Mouse (Mus musculus): ENCODE results near the gene Gm1673.

Gm1673 gene

DNA sequence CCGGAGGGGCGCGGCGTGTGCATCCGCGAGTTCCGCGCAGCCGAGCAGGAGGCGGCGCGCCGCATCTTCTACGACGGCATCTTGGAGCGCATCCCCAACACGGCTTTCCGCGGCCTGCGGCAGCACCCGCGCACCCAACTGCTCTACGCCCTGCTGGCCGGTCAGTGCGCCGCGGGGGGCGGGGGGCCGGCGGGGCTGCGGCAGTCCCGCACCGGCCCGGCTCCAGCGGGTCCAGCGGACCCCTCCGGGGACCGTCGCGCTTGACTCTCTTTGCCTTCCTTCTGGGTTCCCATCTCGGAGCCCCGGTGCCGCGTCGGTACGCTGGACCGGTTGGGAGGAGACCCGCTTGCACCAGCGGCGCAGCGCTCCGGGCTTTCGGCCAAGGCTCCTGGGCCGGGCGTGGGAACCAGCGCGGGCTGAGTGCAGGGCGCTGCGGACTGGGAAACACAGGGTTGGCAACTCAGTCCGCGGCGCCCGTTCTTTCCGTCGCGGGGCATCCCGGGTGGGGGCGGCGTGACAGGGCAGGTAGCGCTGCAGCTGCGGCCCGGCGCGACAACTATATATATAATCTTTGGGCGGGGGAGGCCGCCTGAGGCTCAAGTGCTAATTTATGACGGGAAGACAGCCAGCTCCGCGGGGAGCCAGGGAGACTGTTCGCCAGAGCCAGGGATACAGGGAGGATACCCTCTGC, 14.0 kb downstream of the Gm1673 start:
- peak in 1 of 2 experiments; percentile 82 for DNase-seq (ENCODE audit: low spot score in 2 of 2)

DNA sequence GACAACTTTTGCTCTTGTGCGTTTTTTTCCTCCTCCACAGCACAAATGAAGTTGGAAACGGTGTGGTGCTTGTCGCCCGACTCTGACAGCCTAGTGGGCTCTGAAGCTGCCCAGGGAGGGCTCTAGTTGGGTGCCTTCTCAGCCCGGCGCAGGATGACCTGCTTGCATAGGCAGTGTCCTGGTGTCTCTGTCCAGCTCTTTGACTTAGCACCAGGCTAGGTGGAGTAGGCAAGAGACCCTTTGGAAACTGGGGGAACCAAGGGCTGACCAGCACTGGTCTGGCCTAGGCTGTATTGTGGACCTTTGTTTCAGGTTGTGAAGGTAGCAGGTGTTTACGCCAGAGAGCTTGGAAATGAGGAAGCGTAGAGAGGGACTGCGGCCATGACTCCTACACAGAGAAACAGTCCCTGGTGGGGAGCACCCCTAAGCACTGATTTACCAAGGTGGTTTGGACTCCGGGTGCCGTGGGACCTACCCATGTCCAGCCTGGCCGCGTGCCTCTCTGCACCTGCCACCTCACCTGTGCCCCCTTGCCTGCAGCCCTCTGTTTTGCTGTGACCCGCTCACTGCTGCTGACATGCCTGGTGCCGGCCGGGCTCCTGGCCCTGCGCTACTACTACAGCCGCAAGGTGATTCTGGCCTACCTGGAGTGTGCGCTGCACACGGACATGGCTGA, 14.7 kb downstream of the Gm1673 start:
- no peak for DNase-seq (ENCODE audit: low spot score in 2 of 2)

- DNase-seq (ENCODE audit: low spot score in 2 of 2): no peak
Observed at GRCm38 (mm10) chr5:33998505-33998877, 15.3 kb downstream of the Gm1673 start.

DNA sequence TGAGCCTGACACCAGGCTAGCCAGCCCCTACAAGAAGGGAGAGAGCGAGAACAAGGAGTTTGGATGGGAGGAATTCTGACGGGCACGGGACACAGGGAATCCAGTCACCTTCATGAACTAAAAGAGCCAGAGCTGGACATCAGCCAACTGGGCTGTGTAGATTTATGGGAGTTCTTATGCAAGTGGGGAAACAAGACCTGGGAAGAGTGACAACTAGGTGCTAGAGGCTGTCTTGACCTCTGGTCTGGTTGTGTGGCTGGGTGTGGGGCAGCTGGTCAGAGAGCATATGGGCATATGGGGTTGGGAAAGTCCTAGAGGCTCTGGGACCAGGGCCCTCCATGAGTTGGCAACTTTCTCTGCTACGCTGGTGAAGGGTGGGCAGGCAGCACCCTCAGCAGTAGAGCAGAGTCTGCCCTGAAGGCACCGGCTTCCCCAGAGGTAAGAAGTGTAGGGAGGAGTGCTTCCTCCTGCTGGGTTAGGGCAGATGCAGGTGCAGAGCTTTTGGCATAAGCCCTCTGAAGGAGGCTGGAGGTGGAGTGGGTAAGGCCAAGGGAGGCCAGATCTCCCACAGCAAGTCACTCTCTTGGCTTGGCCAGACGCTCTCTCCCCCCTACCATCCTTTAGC, 16.3 kb downstream of the Gm1673 start:
- no peak for DNase-seq (ENCODE audit: low spot score in 2 of 2)

- DNase-seq (ENCODE audit: low spot score in 2 of 2): no peak
Observed at GRCm38 (mm10) chr5:34000809-34001208, 17.6 kb downstream of the Gm1673 start.

DNA sequence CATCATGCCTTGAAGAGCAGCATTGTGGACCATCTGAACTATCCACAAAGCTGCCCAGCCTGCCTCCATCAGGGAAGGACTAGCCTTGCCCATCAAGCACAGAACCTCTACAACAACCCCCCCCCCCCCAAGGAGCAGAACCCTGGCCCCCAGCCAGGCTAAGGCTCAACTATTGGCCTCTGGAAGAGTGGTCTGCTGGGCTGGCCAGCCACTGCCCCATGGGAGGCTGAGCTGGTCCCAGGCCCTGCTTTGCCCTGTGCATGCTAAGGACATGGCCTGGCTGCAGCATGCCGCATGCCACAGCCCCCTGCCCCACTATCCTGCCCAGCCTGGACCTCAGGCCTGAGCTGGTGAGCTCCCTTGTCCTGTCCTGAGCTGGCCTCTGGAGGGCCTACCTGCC, 18.2 kb downstream of the Gm1673 start:
- DNase-seq (ENCODE audit: low spot score in 2 of 2): no peak

DNA sequence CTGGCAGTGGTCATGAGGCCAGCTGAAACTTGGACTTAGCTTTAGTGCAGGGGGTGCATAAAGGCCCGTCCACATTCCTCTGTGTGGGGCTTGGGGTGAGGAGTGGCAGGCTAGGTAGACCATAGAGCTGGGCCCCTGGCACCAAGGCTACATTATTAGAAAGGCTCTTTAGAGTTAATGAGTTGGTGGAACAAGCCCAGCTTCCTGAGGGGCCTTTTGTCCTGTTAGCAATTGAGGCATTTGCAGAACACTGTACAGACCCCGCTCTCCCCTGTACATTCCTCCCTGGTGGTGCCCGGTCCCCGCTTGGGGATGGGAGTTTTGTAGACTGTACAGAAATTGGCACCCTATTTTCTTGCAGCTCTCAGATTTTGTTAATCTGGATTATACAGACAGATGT, 19.4 kb downstream of the Gm1673 start:
- no peak for DNase-seq (ENCODE audit: low spot score in 2 of 2)

DNA sequence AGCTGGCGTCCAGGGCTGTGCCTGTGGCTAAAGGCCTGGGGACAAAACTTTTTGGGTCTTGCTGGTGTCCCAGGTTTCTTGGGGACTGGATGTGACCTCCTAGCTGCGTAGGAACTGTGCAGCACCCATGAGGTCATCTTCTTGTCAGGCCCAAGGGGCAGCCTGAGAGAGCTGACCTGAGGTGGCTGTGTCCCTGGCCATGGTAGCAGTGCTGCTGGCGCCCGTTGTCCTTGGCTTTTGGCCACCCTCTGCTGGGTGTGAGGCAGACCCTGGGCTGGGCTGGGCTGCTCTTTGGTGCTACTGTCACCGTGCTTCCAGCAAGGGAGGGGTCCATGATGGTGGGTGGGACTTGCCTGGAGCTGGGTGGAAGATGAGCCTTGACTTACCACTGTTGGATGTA, 21.4 kb downstream of the Gm1673 start:
- no peak for DNase-seq (ENCODE audit: low spot score in 2 of 2)

DNA sequence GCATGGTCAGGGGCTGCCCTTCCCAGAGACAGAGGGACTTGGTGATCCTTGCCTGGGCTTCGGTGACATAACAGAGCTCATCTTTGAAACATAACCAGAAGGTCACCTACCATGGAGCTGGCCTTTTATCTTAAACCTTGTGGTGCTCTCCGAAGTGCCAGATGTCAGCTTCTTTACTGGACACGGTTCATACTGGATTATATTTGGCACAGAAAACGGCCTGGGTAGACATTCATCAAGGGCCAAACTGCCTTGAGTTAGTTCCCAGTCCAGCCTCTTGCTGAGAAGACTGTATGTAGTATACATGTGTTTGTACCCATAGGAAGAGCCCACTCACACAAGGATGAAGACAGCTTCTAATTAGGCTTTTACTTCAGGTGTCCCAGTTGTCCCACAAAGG, 23.6 kb downstream of the Gm1673 start:
- no peak for DNase-seq (ENCODE audit: low spot score in 2 of 2)

- DNase-seq (ENCODE audit: low spot score in 2 of 2): no peak
Observed at GRCm38 (mm10) chr5:34007392-34007941, 24.2 kb downstream of the Gm1673 start.

- no peak for DNase-seq (ENCODE audit: low spot score in 2 of 2)
Observed at GRCm38 (mm10) chr5:34014652-34015051, 31.4 kb downstream of the Gm1673 start.

DNA sequence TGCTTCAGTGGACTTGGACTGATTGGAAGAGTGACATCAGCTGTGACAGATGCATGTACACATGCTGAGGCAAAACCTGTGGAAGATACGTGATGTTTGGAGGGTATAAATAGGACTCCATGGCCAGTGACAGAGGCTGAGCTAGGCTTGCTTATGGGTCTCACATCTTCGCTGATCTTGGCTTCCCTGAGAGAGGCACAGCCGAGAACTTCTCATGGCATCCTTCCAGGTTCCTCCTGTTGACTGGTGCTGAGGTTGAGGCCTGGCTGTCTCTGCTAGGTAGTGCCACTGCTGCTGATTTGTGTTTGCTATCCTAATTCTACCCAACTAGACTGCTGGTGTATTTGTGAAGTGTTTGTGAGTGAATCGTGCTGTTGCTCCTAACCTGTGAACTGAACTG, 35.7 kb downstream of the Gm1673 start:
- DNase-seq (ENCODE audit: low spot score in 2 of 2): no peak

GRCm38 (mm10) chr5:34030101-34030500, 46.9 kb downstream of the Gm1673 start:
- peak in 1 of 2 experiments; percentile 48 for DNase-seq (ENCODE audit: low spot score in 2 of 2)

- no peak for DNase-seq (ENCODE audit: low spot score in 2 of 2)
Observed at GRCm38 (mm10) chr5:34031022-34031421, 47.8 kb downstream of the Gm1673 start.

GRCm38 (mm10) chr5:34032520-34032919, 49.3 kb downstream of the Gm1673 start:
- no peak for DNase-seq (ENCODE audit: low spot score in 2 of 2)

All from left cerebral cortex, adult 9 months (tissue).